Mouse (Mus musculus) left cerebral cortex, postnatal 4 days (tissue): Measurements from ENCODE around the gene Rpl36a. TPM values are rescaled to one million over a fixed set of nuclear protein-coding genes. Genes with fewer than 3 reads are reported as not detected.
A peak's percentile ranks its signal among the peaks of the same experiment; 100 is the strongest.
"Not testable (repeated sequence)": the region's sequence is repeated elsewhere in the genome, so short reads cannot be mapped to it uniquely, and the experiment has no call there.

ENCODE experiments used
- DNase-seq: peaks from one replicate; pipeline ENCODE4 v3.0.0-alpha.2; 2022
- intact Hi-C: fragments of 180-260 bp; cut with DNase I; formaldehyde crosslinking; loops from one replicate; pipeline ENCODE4 v1.15.1; 2025
- total RNA-seq, 2 experiments: library from RNA; stranded (reverse); gene quantifications; 2 replicates each; pipeline ENCODE4 v1.2.3; 2021

The Rpl36a gene
- total RNA-seq: 100 to 1,000 TPM; 215 to 223 TPM

GRCm38 (mm10) chrX:134585103-134586002 lies at the start of gene Rpl36a:
Rpl36a (plus strand) TSS chrX:134585654.
- DNase-seq: peak; percentile 91
- intact Hi-C loops: no loop called here

- intact Hi-C loops: not testable (repeated sequence)
These were observed 45.7 kb upstream of the Rpl36a start for GRCm38 (mm10) chrX:134539795-134540194.

GRCm38 (mm10) chrX:134540414-134541135 lies 44.9 kb upstream of the Rpl36a start:
- intact Hi-C loops: no loop called here
- peak; percentile 2 for DNase-seq

More at GRCm38 (mm10) chrX:134539795-134540194, 45.7 kb upstream of the Rpl36a start:
- not testable (repeated sequence) for DNase-seq

GRCm38 (mm10) chrX:134541145-134541954 lies 44.1 kb upstream of the Rpl36a start, which contains the start of gene Timm8a1:
Timm8a1 (minus strand) TSS chrX:134541865.
- DNase-seq: peak; percentile 70
- intact Hi-C loops: no loop called here

- intact Hi-C loops: no loop called here
- no peak for DNase-seq
These were observed 43.5 kb upstream of the Rpl36a start for GRCm38 (mm10) chrX:134541955-134542308.

- DNase-seq: no peak
- intact Hi-C loops: no loop called here
These were observed 38.1 kb upstream of the Rpl36a start for GRCm38 (mm10) chrX:134547330-134547729.

- no peak for DNase-seq
- intact Hi-C loops: no loop called here
These were observed 34.6 kb upstream of the Rpl36a start for GRCm38 (mm10) chrX:134550903-134551302.

GRCm38 (mm10) chrX:134553326-134553725 lies 32.1 kb upstream of the Rpl36a start:
- DNase-seq: no peak
- intact Hi-C loops: no loop called here

- no peak for DNase-seq
- intact Hi-C loops: no loop called here
These were observed 31.0 kb upstream of the Rpl36a start for GRCm38 (mm10) chrX:134554425-134554824.

- intact Hi-C loops: no loop called here
- no peak for DNase-seq
These were observed 21.1 kb upstream of the Rpl36a start for GRCm38 (mm10) chrX:134564326-134564725.

GRCm38 (mm10) chrX:134566536-134567222 lies 18.8 kb upstream of the Rpl36a start:
- intact Hi-C loops: no loop called here
- DNase-seq: no peak

GRCm38 (mm10) chrX:134577896-134578295 lies 7.6 kb upstream of the Rpl36a start:
- intact Hi-C loops: no loop called here

GRCm38 (mm10) chrX:134580528-134581305 lies 4.7 kb upstream of the Rpl36a start:
- intact Hi-C loops: no loop called here
- no peak for DNase-seq

More at GRCm38 (mm10) chrX:134577896-134578295, 7.6 kb upstream of the Rpl36a start:
- DNase-seq: no peak

GRCm38 (mm10) chrX:134582270-134582669 lies 3.2 kb upstream of the Rpl36a start:
- intact Hi-C loops: no loop called here
- DNase-seq: no peak

GRCm38 (mm10) chrX:134582888-134583669 lies 2.4 kb upstream of the Rpl36a start, which contains the start of gene Btk:
Btk (minus strand) TSS chrX:134583570.
- intact Hi-C loops: no loop called here

GRCm38 (mm10) chrX:134586447-134586846 lies 993 bp downstream of the Rpl36a start:
- DNase-seq: no peak
- intact Hi-C loops: no loop called here

More at GRCm38 (mm10) chrX:134582888-134583669, 2.4 kb upstream of the Rpl36a start, which contains the start of gene Btk:
- DNase-seq: no peak

- intact Hi-C loops: no loop called here
- no peak for DNase-seq
These were observed 2.8 kb downstream of the Rpl36a start for GRCm38 (mm10) chrX:134588261-134588660.

GRCm38 (mm10) chrX:134588997-134589396 lies 3.5 kb downstream of the Rpl36a start:
- DNase-seq: no peak
- intact Hi-C loops: no loop called here
